Mouse (Mus musculus) megakaryocyte-erythroid progenitor cell, adult 5-6 weeks (primary cell): ENCODE data around the gene Tenm3. TPM values are rescaled to one million over a fixed set of nuclear protein-coding genes. Genes with fewer than 3 reads are reported as not detected.

ENCODE experiments used
- ATAC-seq: replicated peaks from 2 replicates; pipeline ENCODE4 v1.8.0; 2016; ENCODE audit warnings: mild to moderate bottlenecking, inconsistent platforms; ENCODE audit not compliant: severe bottlenecking, poor library complexity, low FRiP score, low TSS enrichment
- total RNA-seq, 2 experiments: library from RNA; stranded (forward) in 1 of 2; stranded (reverse) in 1 of 2; fragments of 200-1000, 215-1000 nt in 1 of 2; fragments of >200 nt in 1 of 2; fragmentation: Nextera tagmentation in 1 of 2; gene quantifications; 2 replicates each; pipeline ENCODE4 v1.2.3; 2014 to 2017

Gene Tenm3
- total RNA-seq, 2 experiments from 2014 or later: not detected

DNA sequence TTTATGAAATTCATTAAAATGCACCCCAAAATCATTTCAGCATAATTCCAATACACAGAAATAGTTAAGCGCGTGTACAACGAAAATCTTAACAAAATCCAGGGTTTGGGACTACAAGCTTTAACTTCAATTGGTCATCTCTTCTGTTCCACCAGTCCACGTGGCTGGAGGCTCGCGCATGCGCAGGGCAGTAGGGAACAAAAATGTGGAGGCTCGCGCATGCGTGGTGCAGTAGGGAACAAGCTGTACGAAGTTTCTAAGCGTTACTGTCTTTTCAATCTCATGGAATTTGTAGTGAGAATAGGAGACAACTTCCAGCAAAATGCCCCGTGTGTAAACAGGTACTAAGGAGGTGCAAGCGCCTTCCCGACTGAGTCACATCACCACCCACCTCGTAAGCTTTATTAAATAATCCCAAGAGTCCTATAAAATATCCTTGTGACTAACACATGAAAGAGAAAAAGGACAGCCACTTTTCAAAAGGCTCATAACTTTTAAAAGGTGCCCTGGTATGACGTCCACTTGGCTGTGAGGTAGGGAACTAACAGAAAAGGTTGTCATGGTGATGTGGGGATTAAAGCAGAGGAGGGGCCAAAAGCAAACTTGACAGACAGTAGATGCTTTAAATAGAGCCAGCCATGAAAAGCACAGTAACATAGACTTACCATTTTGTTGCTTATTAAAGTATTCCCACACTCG, 353.7 kb downstream of the Tenm3 start:
- no peak for ATAC-seq

DNA sequence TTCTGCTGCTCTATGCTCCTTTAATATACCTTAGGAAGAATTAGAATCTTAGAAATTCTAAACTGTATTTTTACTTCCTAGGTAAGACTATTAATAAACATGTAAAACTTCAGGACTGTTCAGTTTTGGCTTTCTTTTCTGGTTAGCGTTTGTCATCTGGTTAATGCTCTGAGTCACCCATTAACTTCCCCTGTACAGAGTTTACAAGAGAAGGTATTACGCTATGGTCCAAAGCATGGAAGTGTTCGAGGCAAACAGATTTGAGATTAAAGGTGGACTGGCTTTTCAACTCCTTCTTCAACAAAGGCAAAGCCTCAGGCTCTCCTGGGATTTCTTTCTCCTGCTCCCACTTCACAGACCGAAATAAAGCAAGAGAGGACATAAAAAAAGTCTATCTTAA, 354.3 kb downstream of the Tenm3 start:
- ATAC-seq: no peak

DNA sequence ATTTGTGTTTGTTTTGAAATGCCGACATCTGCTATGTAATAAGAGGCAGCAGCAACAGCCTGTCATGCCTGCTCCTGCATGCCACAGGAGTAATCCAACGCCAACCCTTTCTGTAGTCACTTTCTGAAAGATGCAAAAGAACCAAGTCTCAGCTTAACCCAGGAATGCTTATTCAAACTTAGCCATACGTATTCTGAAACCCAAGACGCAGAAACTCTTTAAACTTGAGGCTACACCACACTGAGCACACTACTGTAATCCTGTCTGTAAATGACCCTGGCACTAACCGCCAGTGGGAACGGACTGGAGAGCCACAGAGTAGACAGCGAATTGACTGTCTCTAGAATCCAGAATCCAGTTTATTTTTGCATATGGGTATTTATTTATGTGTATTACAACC, 354.9 kb downstream of the Tenm3 start:
- ATAC-seq: no peak

DNA sequence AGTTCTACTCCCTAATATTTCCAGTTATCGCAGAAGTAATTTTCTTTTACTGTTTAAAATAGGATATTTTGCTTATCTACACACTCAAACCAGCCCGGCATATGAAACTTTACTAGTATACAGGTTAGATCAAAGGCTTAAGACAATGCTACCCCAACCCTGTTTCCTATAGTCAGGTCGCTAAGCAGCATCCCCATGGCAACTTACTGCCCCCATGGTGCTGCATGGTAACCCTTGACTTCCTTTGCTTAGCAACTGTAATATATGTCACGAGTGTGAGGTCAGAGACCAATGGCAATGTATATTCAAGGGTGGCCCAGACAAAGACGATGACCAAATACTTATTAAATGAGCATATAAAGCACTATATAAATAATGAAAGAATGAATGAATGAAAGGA, 359.6 kb downstream of the Tenm3 start:
- no peak for ATAC-seq

DNA sequence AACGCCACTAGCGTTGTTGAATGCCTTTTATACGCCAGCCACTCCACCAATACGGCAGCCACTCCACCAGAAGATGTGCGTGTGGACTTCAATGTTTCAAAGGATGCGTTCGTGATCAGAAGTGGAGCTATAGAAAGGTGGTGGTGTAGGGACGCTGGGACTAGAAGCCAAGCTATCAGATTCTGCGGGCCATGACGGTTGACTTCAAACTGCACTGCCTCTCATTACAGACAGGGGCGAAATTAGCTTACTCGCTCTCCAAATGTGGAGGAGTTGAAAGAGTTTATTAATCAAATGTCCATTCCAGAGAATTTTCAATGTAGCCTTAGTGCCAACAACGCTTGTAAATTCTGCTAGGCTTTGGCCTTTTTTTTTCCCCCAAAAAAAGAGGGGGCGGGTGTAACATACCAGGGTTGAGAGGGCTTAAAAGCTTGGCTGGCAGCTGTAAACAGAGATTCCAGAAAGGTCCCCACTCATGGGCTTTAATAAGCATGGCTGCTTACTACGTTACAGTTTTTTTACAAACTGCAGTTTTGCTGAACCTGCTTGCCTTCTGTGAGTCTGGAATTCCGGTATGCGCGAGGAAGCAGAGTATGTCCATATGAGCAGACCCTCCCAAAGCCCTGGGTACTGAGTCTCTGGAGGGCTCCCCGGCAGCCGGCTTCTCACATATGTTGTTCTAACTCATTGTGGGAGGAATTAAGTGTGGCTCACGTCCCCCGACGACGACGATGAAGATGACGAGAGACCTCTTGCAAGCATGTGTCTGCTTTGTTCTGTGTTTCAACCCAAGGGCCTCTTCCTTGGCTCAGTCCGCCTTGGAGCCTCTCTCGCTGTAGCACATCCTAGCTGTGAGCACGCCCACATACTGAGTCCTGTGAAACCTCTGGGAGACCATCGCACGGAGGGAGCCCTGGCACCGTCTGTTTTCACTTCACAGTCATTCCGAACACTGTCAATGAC, 361.8 kb downstream of the Tenm3 start:
- ATAC-seq: no peak

DNA sequence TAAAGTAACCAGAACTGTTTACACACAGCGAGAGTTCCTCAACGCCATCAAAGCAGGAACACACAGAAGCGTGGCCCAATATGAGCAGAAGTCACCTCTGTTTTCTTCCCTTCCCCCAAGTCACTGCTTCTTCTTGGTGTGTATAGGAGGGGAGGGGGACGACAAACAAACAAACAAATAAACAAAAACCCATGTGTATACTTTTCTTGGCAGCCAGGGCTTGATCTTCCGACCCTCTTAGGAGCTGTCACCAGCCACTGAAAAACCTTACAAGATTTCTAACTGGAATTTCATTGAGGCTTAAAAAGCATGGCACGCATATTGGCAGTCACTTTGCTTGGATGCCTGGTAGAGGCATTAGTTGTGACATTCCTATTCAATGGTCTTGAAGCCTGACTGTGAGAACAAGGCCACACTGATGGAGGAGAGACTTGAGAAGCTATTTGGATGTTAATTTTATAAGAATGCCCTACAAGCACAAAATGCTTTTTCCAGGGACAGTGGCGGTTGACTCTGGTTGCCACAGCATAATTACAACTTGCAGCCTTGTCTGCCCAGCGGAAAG, 366.3 kb downstream of the Tenm3 start:
- ATAC-seq: no peak

DNA sequence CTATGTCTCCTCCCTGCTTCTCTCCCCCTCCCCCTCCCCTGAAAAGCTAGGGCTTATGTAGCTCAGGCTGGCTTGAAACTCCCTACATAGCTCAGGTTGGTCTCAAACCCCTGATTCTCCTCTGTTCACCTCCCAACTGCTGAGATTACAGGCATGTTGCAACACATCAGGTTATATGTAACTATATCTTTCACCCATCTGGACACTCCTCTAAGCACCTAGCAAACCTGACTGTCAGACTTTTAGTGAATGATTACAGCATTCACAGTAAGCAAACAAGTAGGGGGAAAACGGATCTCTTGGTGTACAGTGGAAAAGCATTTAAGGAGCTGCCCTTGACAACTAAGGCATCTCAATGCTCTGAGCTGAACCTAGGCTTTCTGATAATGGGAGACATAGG, 366.9 kb downstream of the Tenm3 start:
- no peak for ATAC-seq

DNA sequence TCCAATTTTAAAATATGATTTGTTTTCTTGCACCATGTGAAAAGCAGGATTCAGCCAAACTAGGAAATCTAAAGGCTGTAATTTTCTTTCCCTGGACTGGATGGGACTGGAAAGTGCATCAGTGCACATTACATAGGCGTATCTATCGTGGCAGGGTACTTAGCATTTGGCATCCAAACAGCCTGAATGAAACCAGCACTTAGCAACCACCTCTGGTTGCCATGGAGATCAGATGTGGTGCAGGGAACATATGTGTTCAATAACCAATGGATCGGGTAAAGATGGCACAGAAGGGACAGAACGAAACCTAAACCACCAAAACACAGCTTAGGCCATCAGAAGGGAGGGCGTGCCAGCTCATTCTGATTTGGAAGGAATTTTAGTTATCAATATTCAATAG, 376.1 kb downstream of the Tenm3 start:
- ATAC-seq: no peak

DNA sequence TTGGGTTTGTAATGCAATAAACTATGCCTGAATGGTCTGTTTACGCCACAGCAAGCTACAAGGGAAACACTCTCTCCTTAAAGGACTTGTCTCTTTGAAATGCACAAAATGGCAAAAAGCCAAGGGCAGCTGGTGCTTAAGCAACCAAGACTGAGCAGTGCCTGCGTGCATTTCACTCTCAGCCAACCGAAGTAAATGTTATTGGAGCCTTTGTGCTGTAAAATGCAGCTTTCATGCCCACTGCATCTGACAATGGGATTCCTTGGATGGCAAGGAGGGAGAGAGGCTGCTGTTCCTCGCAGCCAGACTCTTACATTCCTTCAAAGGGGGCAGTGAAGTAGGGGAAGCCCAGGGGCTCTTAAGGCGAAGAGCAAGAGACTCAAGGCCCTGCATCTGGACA, 385.4 kb downstream of the Tenm3 start:
- ATAC-seq: no peak

DNA sequence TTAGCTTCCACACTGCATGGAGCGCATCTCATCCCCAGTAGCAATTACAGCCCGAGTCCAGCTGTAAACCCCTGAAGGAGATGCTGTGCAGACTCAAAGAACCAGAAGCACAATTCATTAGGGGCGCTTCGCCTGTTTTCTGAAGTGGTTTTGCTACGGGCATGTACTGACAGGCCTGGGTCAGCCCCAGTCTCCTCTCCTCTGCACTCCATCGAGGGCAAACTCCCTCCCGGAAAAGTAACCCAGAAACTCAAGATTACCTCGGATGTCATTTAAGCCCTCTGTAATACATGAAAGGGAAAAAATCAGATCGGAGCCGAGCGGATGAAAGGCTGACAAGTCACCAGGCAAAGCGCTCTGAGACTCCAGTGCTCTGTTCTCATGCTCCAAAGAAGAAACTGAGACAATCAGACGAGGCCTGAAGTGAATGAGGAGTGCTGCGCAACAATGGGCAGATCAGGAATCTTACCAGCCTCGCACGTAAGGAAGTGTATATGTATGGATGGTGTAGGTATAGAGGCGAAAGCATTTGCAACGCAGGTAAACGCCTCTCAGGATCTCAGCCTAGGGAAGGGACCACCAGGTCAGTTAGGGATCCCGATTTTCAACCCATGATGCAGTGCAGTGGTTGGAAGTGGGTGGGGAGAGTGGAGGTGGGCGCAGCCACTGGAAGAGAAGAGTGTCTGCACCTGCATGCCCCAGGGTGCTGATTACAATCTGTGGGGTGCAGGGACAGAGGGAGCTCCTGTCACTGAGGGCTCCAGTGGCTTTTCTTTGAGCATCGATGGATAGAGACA, 387.2 kb downstream of the Tenm3 start:
- no peak for ATAC-seq

DNA sequence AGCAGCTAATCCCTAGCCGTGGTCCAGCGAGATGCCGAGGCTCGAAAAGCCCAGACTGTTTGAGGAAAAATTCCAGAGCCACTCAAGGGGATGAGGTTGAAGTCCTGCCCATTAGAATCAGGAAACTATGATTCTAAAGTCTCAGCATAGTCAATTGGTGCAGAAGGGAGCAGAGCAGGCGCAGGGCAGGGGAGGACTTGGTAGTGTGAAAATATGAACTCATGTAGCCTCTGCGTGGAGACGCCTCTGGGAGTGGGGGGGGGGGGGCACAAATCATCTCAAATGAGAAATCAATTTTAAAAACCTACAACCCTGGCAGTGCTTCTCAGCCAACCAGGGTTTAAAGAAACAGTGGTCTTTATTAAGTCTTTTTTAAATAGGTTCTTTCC, 392.5 kb downstream of the Tenm3 start:
- ATAC-seq: no peak

DNA sequence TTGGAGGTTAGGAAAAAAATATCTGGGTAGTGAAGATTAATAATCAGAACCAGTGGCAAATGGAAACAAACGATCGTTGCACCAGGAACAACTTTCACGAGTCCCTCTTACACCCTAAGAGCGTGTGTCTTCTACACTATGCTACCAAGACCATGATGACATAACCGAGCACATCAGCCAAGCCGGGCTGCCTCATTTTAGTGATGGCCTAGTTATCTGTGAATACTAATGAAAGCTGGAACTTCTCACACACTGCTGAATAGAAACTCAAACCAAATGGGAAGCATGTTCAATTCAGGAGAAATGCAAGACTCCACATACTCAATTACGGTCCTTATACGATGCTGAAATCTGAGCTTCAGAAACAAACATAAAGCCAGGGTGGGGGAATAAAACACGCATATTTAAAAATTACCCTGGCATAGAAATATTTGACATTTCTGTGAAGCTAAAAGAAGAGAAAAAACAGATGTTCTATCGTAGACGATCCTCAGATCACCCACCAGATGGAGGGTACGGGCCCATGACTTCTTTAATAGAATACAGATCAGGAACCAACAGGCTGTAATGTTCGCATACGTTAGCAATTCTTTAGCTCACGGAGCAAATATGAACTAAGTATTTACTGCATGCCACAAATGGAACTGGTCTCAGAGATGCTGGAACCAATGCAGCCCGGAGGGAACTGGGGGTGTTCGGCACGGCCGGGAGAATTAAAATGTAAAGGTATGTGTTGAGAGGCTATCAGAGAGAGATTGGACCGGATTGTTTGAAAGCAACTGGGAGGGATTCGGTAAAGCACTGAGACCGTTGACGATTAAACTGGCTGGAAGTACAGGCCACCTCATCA, 393.1 kb downstream of the Tenm3 start:
- no peak for ATAC-seq

DNA sequence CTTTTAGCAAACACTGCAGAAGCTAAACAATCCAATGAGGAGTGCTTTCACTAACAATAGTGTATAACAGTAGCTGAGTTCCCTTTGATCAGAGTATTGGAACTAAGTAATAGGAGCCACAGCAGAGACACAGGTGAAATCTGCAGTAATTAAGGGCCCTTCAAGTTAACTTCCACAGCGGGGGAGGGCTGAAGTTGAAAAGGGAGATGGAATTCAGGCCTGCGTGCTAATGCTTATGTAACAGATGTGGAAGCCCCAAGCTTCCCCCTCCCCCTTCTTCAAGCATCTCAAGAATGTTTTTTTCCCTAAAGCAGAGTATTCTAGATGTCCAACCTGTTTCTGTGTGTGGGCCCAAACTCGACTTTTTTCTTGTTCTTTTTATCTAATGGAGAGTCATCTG, 394.1 kb downstream of the Tenm3 start:
- no peak for ATAC-seq

DNA sequence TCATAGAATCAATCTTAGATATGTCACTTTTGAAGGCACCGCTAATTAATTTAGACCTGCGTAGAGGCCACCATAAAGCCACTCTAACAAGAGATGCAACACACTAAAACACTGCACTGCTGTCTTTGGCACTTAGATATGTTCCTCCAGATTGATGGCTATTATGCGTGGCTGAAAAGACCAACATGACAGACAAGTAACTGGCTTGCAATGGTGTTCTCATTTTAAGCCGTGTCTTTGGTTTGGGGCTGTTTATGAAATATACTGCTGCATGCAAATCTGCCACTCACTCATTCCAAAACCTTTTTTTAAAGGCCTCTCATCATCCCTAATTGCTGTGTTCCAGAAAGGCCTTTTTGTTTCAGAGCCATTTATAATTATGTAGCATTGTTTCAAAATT, 398.1 kb downstream of the Tenm3 start:
- ATAC-seq: no peak

DNA sequence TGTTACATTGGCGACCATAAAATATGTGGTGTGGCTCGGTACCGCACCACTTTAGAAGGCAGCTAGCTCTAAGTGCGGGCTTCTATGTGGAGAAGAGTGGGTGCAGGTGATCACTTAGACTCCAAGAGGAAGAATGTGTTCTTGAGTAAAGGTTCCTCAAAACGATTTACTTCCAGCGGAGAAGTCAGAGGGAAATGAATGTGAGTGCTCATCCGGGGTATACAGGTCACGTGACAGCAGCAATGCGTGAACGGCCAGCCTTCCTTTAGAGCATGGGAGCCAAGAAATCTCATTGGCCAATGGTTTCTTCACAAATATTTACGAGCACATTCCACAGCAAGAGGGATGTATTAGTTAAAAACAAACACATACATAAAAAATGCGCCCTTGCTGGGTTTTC, 404.3 kb downstream of the Tenm3 start:
- ATAC-seq: no peak

DNA sequence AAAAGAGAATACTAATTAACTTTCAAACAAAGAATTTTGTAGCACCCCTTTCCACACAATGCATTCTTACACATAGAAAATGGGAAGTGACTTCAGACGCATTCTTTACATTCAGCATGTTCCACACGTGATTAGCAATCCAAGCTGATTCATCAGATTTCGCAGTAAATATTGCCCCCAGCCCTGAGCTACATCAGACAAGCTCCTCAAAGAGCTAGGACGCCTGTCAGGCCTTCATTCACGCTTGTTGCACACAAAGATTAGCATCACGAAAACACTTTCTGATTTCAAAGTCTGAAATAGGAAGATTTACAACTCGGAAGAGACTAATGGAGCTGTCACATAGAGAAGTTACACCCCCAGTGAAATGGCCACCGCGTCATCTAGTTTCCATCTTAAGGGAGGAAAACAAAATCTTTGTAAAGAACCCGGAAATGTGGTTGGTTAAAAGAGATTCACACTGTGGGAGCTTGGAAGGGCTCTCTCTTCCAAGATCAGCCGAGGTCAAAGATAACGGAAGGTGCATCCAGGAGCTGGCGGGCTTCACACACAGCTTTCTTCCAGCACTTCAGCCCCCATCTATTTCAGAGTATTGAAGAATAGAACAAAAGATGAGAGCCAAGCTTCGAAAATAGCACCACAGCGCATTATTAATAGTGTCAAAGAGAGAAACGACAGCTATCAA, 406.1 kb downstream of the Tenm3 start:
- no peak for ATAC-seq

DNA sequence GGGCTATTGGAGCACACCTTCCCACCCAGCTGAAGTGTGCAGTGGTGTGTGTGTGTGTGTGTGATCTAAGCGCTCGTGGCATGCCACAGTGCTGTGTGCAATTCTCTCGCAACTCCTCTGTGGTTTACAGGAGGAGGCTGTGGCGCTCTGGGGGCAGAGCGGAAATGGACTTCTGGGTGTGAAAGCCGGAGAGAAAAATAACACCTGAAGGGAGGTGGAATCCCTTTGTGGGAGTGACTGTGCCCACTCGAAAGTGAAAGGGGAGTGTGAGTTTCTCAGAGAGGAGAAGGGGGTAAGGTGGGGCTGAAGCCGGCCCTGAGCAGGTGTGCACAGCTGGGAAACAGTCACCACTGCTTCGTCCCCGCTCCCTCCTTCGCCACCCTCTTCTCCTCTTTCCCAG, 418.6 kb downstream of the Tenm3 start:
- no peak for ATAC-seq

DNA sequence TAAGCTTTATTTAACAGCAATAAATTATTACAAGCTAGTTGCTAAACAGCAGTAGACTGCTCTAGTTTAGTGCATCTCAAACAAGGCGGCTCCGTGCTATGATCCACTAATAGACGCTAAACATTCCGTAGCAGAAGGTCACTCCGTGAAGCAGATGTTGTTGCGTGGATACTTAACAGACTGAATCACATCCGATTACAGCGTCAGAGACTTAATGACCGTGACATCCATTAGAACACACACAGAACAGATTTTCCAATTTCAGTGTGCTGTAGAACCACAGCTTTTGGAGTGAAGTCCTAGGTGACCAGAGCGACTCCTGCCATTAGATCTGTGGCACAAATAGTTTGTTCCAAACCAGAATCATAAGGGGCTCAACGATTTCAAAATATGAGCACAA, 426.0 kb downstream of the Tenm3 start:
- ATAC-seq: no peak
